Mouse (Mus musculus): ENCODE measurements around the gene Slc15a3. TPM values are rescaled to one million over a fixed set of nuclear protein-coding genes. Genes with fewer than 3 reads are reported as not detected.

Gene Slc15a3
- polyA plus RNA-seq, 1 experiment from 2014 or later, result 0.36 TPM

GRCm38 (mm10) chr19:10856520-10856919, 17.0 kb downstream of the Slc15a3 start:
- WGBS, result 48% methylated on average over 2 of the region's 2 CpGs
- H3K9ac ChIP-seq, result no peak overlapping the region
- H3K4me3 ChIP-seq, result no peak overlapping the region
- no peaks in the 10 kb centered on the region for H3K4me1 ChIP-seq (replicated peaks)
- H3K27me3 ChIP-seq, result no peaks in the 10 kb centered on the region
- no peaks in the 10 kb centered on the region for H3K9me3 ChIP-seq
- 0 out of 2 replicates have a peak overlapping the region, but pooled peaks have one; percentile 0 for H3K27ac ChIP-seq
- no peak overlapping the region for H3K4me2 ChIP-seq
- ATAC-seq (ENCODE audit: low FRiP score), result 0 out of 2 replicates have a peak, but pooled peaks have one; percentile 16
- peaks cover 64% of the 10 kb centered on the region for H3K36me3 ChIP-seq

- 55% methylated on average over 22 of the region's 22 CpGs for WGBS
- Histone ChIP-seq H3K27me3 (no peaks in the 10 kb centered on the region), H3K9me3 (no peaks in the 10 kb centered on the region), H3K27ac (no peak overlapping the region), H3K9ac (no peak overlapping the region), H3K4me1 (replicated peaks) (no peaks in the 10 kb centered on the region), H3K36me3 (peaks cover 97% of the 10 kb centered on the region), H3K4me3 (no peak overlapping the region), H3K4me2 (no peak overlapping the region)
- no peak for ATAC-seq (ENCODE audit: low FRiP score)
Measured at GRCm38 (mm10) chr19:10860072-10860497, 20.6 kb downstream of the Slc15a3 start.

- H3K27ac ChIP-seq, result no peak overlapping the region
- no peak overlapping the region for H3K9ac ChIP-seq
- ATAC-seq (ENCODE audit: low FRiP score), result no peak
- WGBS, result 90% methylated on average over 13 of the region's 13 CpGs
- H3K36me3 ChIP-seq, result peaks cover 66% of the 10 kb centered on the region
- 0 out of 2 replicates have a peak overlapping the region, but pooled peaks have one; percentile 4 for H3K4me3 ChIP-seq
- H3K9me3 ChIP-seq, result no peaks in the 10 kb centered on the region
- no peaks in the 10 kb centered on the region for H3K27me3 ChIP-seq
- H3K4me1 ChIP-seq (replicated peaks), result peaks cover 34% of the 10 kb centered on the region
- no peak overlapping the region for H3K4me2 ChIP-seq
Measured at GRCm38 (mm10) chr19:10866351-10866750, 26.8 kb downstream of the Slc15a3 start.

GRCm38 (mm10) chr19:10867946-10868622, 28.6 kb downstream of the Slc15a3 start:
- peak overlapping the region; percentile 98 for H3K9ac ChIP-seq
- peak overlapping the region; percentile 93 for H3K4me2 ChIP-seq
- no peaks in the 10 kb centered on the region for H3K9me3 ChIP-seq
- H3K27me3 ChIP-seq, result no peaks in the 10 kb centered on the region
- 25% methylated on average over 5 of the region's 5 CpGs for WGBS
- no peak for ATAC-seq (ENCODE audit: low FRiP score)
- peak overlapping the region; percentile 84 for H3K4me3 ChIP-seq
- peaks cover 66% of the 10 kb centered on the region for H3K36me3 ChIP-seq
- peaks cover 34% of the 10 kb centered on the region for H3K4me1 ChIP-seq (replicated peaks)
- H3K27ac ChIP-seq, result peak overlapping the region; percentile 96

GRCm38 (mm10) chr19:10868623-10869141, 29.2 kb downstream of the Slc15a3 start:
- Histone ChIP-seq H3K4me1 (replicated peaks) (peaks cover 34% of the 10 kb centered on the region), H3K9me3 (no peaks in the 10 kb centered on the region), H3K27me3 (no peaks in the 10 kb centered on the region), H3K36me3 (peaks cover 66% of the 10 kb centered on the region), H3K27ac (peak overlapping the region; percentile 96), H3K9ac (peak overlapping the region; percentile 98), H3K4me3 (peak overlapping the region; percentile 84), H3K4me2 (peak overlapping the region; percentile 93)
- peak; percentile 26 for ATAC-seq (ENCODE audit: low FRiP score)
- under 1% methylated on average over 17 of the region's 17 CpGs for WGBS

GRCm38 (mm10) chr19:10869241-10869885, 29.8 kb downstream of the Slc15a3 start:
- Histone ChIP-seq H3K9ac (peak overlapping the region; percentile 98), H3K36me3 (peaks cover 66% of the 10 kb centered on the region), H3K4me3 (peak overlapping the region; percentile 84), H3K27ac (peak overlapping the region; percentile 96), H3K27me3 (no peaks in the 10 kb centered on the region), H3K4me1 (replicated peaks) (peaks cover 34% of the 10 kb centered on the region), H3K9me3 (no peaks in the 10 kb centered on the region), H3K4me2 (peak overlapping the region; percentile 93)
- WGBS, result 0% methylated on average over 42 of the region's 43 CpGs
- ATAC-seq (ENCODE audit: low FRiP score), result peak; percentile 94

- Histone ChIP-seq H3K27me3 (no peaks in the 10 kb centered on the region), H3K4me2 (peak within 1 kb of the TSS; percentile 93), H3K4me1 (replicated peaks) (peaks cover 34% of the 10 kb centered on the region), H3K9ac (peak within 1 kb of the TSS; percentile 98), H3K36me3 (peaks cover 60% of the 10 kb centered on the region), H3K4me3 (peak within 1 kb of the TSS; percentile 84), H3K9me3 (no peaks in the 10 kb centered on the region), H3K27ac (peak within 1 kb of the TSS; percentile 96)
- WGBS, result 3% methylated on average over 8 of the region's 8 CpGs
- peak; percentile 49 for ATAC-seq (ENCODE audit: low FRiP score)
Measured at GRCm38 (mm10) chr19:10869886-10870527, 30.5 kb downstream of the Slc15a3 start, which contains the start of gene Tmem132a. Tmem132a (minus strand) TSS chr19:10869940.

- H3K4me2 ChIP-seq, result no peak overlapping the region
- ATAC-seq (ENCODE audit: low FRiP score), result no peak
- H3K9me3 ChIP-seq, result no peaks in the 10 kb centered on the region
- WGBS, result 87% methylated on average over 3 of the region's 3 CpGs
- H3K27ac ChIP-seq, result no peak overlapping the region
- no peak overlapping the region for H3K4me3 ChIP-seq
- H3K4me1 ChIP-seq (replicated peaks), result peaks cover 34% of the 10 kb centered on the region
- H3K27me3 ChIP-seq, result no peaks in the 10 kb centered on the region
- H3K36me3 ChIP-seq, result peaks cover 53% of the 10 kb centered on the region
- peak overlapping the region; percentile 29; the same call in 1 of the 2 replicates for H3K9ac ChIP-seq
Measured at GRCm38 (mm10) chr19:10870676-10871075, 31.1 kb downstream of the Slc15a3 start.

GRCm38 (mm10) chr19:10871328-10871961, 31.9 kb downstream of the Slc15a3 start:
- H3K4me1 ChIP-seq (replicated peaks), result peaks cover 30% of the 10 kb centered on the region
- no peaks in the 10 kb centered on the region for H3K9me3 ChIP-seq
- no peak overlapping the region for H3K4me3 ChIP-seq
- ATAC-seq (ENCODE audit: low FRiP score), result no peak
- H3K9ac ChIP-seq, result no peak overlapping the region
- H3K4me2 ChIP-seq, result no peak overlapping the region
- peaks cover 47% of the 10 kb centered on the region for H3K36me3 ChIP-seq
- H3K27me3 ChIP-seq, result no peaks in the 10 kb centered on the region
- no peak overlapping the region for H3K27ac ChIP-seq
- WGBS, result 77% methylated on average over 13 of the region's 14 CpGs

- Histone ChIP-seq H3K4me2 (no peak overlapping the region), H3K36me3 (peaks cover 18% of the 10 kb centered on the region), H3K9ac (no peak overlapping the region), H3K27me3 (no peaks in the 10 kb centered on the region), H3K27ac (no peak overlapping the region), H3K9me3 (no peaks in the 10 kb centered on the region), H3K4me3 (no peak overlapping the region), H3K4me1 (replicated peaks) (peaks cover 26% of the 10 kb centered on the region)
- 96% methylated on average over 7 of the region's 7 CpGs for WGBS
- no peak for ATAC-seq (ENCODE audit: low FRiP score)
Measured at GRCm38 (mm10) chr19:10878201-10878837, 38.8 kb downstream of the Slc15a3 start.

Data from hindbrain, embryonic 13.5 days (tissue).